Mouse (Mus musculus): ENCODE measurements around the gene Atp1b4. TPM values are rescaled to one million over a fixed set of nuclear protein-coding genes. Genes with fewer than 3 reads are reported as not detected.
"Not testable (repeated sequence)": the region's sequence is repeated elsewhere in the genome, so short reads cannot be mapped to it uniquely, and the experiment has no call there.

Atp1b4 gene
- total RNA-seq (2021) = 10 to 100 TPM; 10.3 to 18.9 TPM
- long read RNA-seq, experiment 1, full-length matches to known transcripts = 3 of 3 reads
- long read RNA-seq, experiment 1, partial matches to known transcripts = 0 of 3 reads
- long read RNA-seq, experiment 1, other reads (novel, unspliced or antisense) = 0 of 3 reads
- long read RNA-seq, experiment 2, full-length matches to known transcripts = 3 of 6 reads
- long read RNA-seq, experiment 2, partial matches to known transcripts = 1 of 6 reads
- long read RNA-seq, experiment 2, other reads (novel, unspliced or antisense) = 2 of 6 reads

- DNase-seq (ENCODE audit: low spot score in 2 of 2) = no peak
Observed at GRCm38 (mm10) chrX:38315884-38316283, at the start of gene Atp1b4. Gene Atp1b4 (plus strand): TSS chrX:38316184.

- no peak for DNase-seq (ENCODE audit: low spot score in 2 of 2)
Observed at GRCm38 (mm10) chrX:38308597-38308996, 7.4 kb upstream of the Atp1b4 start.

- no peak for DNase-seq (ENCODE audit: low spot score in 2 of 2)
Observed at GRCm38 (mm10) chrX:38311054-38311453, 4.9 kb upstream of the Atp1b4 start.

- DNase-seq (ENCODE audit: low spot score in 2 of 2) = no peak
Observed at GRCm38 (mm10) chrX:38312910-38313625, 2.9 kb upstream of the Atp1b4 start.

GRCm38 (mm10) chrX:38313626-38314210 is 2.3 kb upstream of the Atp1b4 start:
- DNase-seq (ENCODE audit: low spot score in 2 of 2) = no peak

GRCm38 (mm10) chrX:38330695-38331406 is 14.9 kb downstream of the Atp1b4 start:
- no peak for DNase-seq (ENCODE audit: low spot score in 2 of 2)

- DNase-seq (ENCODE audit: low spot score in 2 of 2) = peak in 1 of 2 experiments; percentile 4
Observed at GRCm38 (mm10) chrX:38334329-38335279, 18.6 kb downstream of the Atp1b4 start.

GRCm38 (mm10) chrX:38362016-38362415 is 46.0 kb downstream of the Atp1b4 start:
- no peak for DNase-seq (ENCODE audit: low spot score in 2 of 2)

GRCm38 (mm10) chrX:38364621-38365020 is 48.6 kb downstream of the Atp1b4 start:
- DNase-seq (ENCODE audit: low spot score in 2 of 2) = not testable (repeated sequence)

- not testable (repeated sequence) for DNase-seq (ENCODE audit: low spot score in 2 of 2)
Observed at GRCm38 (mm10) chrX:38373169-38373568, 57.2 kb downstream of the Atp1b4 start.

Other genes with a start within 250 kb of the Atp1b4 start
- gene Rhox10, start 249.7 kb upstream of the Atp1b4 start, total RNA-seq (2021) = not detected
- not detected for gene Rhox11, start 231.0 kb upstream of the Atp1b4 start, total RNA-seq (2021)
- gene Rhox12, start 205.3 kb upstream of the Atp1b4 start, total RNA-seq (2021) = not detected
- not detected for gene Rhox13, start 195.0 kb upstream of the Atp1b4 start, total RNA-seq (2021)
- gene Zbtb33, start 126.4 kb upstream of the Atp1b4 start, total RNA-seq (2021) = 10 to 100 TPM; 32.0 to 34.8 TPM
- gene Tmem255a, start 63.7 kb upstream of the Atp1b4 start, total RNA-seq (2021) = 10 to 100 TPM; 15.0 to 18.9 TPM
- gene Lamp2, start 140.3 kb downstream of the Atp1b4 start, total RNA-seq (2021) = 100 to 1,000 TPM; 173 to 184 TPM

Data from adrenal gland, postnatal 4 days (tissue).